Mouse (Mus musculus): Measurements from ENCODE around the gene Ccnc. TPM values are rescaled to one million over a fixed set of nuclear protein-coding genes. Genes with fewer than 3 reads are reported as not detected.

Ccnc gene
- total and polyA plus RNA-seq, 2 experiments from 2014 or later, result 12.0 to 20.1 TPM

DNA sequence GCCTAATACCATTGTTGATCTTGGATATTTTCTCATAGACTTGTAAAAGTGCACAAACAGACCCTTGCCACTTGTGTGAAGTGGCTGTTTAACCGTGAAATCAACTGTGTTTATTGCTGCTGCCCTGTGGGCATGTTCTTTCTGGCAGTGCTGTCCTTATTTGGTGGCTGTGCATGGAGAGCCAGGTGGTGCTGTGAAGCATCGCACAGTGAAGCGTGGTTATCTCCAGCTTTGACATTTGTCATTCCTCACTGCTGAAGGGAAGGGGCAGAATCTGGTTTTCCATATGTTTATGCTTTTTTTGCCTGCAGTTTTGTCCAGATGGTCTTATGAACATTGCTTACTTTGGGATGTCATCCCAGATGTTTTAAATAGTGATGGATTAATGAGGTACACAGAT, 66.1 kb downstream of the Ccnc start:
- no peaks in the 10 kb centered on the region for H3K9me3 ChIP-seq (replicated peaks; ENCODE audit: control insufficient read depth, low read length)

DNA sequence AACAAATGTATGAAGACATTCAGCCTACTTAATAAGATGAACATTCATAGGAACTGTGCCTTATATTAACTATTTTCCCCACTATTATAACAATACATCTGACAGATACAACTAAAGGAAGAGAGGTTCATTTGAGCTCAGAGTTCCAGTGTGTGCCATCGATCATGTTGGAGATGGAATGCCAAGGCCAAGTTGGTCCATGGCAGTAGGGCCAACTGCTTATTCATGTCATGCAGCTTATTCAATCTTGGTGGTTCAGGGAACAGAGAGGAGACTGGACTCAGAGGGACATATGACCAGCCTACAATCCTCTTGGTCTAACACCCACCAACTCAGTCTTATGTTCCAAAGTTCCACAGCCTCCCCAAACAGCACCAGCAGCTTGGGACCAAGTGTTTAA, 73.5 kb downstream of the Ccnc start:
- no peak for DNase-seq (ENCODE audit: low spot score)
- no peaks in the 10 kb centered on the region for H3K27me3 ChIP-seq (ENCODE audit: control insufficient read depth, insufficient read depth, low read length)
- no peak for ATAC-seq (ENCODE audit: insufficient read depth, low read depth)
- no peaks in the 10 kb centered on the region for H3K9me3 ChIP-seq (replicated peaks; ENCODE audit: control insufficient read depth, low read length)
- WGBS, result 93% methylated on average over 1 of the region's 1 CpGs
- peaks cover 68% of the 10 kb centered on the region for H3K36me3 ChIP-seq (replicated peaks; ENCODE audit: control insufficient read depth, insufficient read depth, low read length)
- no peak overlapping the region for H3K9ac ChIP-seq (replicated peaks; ENCODE audit: low read depth, low read length)
- no peak overlapping the region for H3K27ac ChIP-seq (ENCODE audit: low read depth)
- TF ChIP-seq CTCF (IDR thresholded peaks at IDR 0.05; ENCODE audit: low read depth) (no peak), EP300 (IDR thresholded peaks at IDR 0.05; ENCODE audit: low read depth) (no peak)
- no peaks in the 10 kb centered on the region for H3K4me1 ChIP-seq (ENCODE audit: control insufficient read depth, insufficient read depth)
- H3K4me3 ChIP-seq (ENCODE audit: low read depth, low read length), result no peak overlapping the region
- H3K4me2 ChIP-seq (ENCODE audit: low read depth, low read length), result no peak overlapping the region

More for the DNA sequence above, 66.1 kb downstream of the Ccnc start:
- Histone ChIP-seq H3K4me3 (ENCODE audit: low read depth, low read length) (no peak overlapping the region), H3K27ac (ENCODE audit: low read depth) (no peak overlapping the region), H3K27me3 (ENCODE audit: control insufficient read depth, insufficient read depth, low read length) (no peaks in the 10 kb centered on the region), H3K4me2 (ENCODE audit: low read depth, low read length) (no peak overlapping the region), H3K36me3 (replicated peaks; ENCODE audit: control insufficient read depth, insufficient read depth, low read length) (peaks cover 21% of the 10 kb centered on the region), H3K4me1 (ENCODE audit: control insufficient read depth, insufficient read depth) (no peaks in the 10 kb centered on the region), H3K9ac (replicated peaks; ENCODE audit: low read depth, low read length) (no peak overlapping the region)
- DNase-seq (ENCODE audit: low spot score), result no peak
- WGBS, result 33% methylated on average over 3 of the region's 3 CpGs
- ATAC-seq (ENCODE audit: insufficient read depth, low read depth), result no peak
- TF ChIP-seq CTCF (IDR thresholded peaks at IDR 0.05; ENCODE audit: low read depth), result no peak
- TF ChIP-seq EP300 (IDR thresholded peaks at IDR 0.05; ENCODE audit: low read depth), result no peak

DNA sequence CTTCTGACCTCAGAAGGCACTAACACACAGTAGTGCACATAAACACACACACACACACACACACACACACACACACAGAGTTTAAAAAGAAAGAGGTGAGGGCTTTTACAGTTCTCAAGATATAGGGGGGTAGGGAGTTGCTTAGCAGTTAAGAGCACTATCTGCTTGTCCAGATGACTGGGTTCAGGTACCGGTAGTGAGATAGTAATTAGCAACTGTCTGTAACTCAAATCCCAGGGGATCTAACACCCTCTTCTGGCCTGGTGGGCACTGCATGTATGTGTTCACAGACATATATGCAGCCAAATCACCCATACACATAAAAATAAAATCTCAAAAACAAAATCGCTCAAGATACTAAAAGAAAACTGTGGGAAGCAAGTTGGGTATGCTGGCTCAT, 74.1 kb downstream of the Ccnc start:
- no peaks in the 10 kb centered on the region for H3K27me3 ChIP-seq (ENCODE audit: control insufficient read depth, insufficient read depth, low read length)
- no peak overlapping the region for H3K4me3 ChIP-seq (ENCODE audit: low read depth, low read length)
- DNase-seq (ENCODE audit: low spot score), result no peak
- no peak overlapping the region for H3K27ac ChIP-seq (ENCODE audit: low read depth)
- no peaks in the 10 kb centered on the region for H3K9me3 ChIP-seq (replicated peaks; ENCODE audit: control insufficient read depth, low read length)
- H3K4me1 ChIP-seq (ENCODE audit: control insufficient read depth, insufficient read depth), result no peaks in the 10 kb centered on the region
- ATAC-seq (ENCODE audit: insufficient read depth, low read depth), result no peak
- H3K36me3 ChIP-seq (replicated peaks; ENCODE audit: control insufficient read depth, insufficient read depth, low read length), result peaks cover 74% of the 10 kb centered on the region
- no peak overlapping the region for H3K9ac ChIP-seq (replicated peaks; ENCODE audit: low read depth, low read length)
- TF ChIP-seq CTCF (IDR thresholded peaks at IDR 0.05; ENCODE audit: low read depth) (no peak), EP300 (IDR thresholded peaks at IDR 0.05; ENCODE audit: low read depth) (no peak)
- H3K4me2 ChIP-seq (ENCODE audit: low read depth, low read length), result no peak overlapping the region
- WGBS, result 83% methylated on average over 2 of the region's 2 CpGs

DNA sequence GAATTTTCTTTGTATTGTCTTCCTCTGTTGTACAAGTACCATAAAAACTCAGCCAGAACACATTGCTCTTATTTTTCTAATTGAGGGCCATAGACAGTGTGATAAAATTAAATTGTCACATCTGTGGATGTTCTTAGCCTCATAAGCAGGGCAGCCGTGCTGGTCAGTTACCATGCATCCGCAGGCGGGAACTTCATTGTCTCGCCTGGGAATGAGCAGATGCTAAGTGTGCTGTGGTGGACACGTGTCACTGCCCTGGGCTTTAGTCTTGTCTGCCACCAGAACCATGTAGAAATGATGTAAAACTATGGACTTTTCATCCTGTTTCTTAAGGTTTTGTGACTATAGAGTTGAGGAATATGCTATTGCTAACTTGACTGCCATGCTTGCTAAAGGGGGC, 79.7 kb downstream of the Ccnc start:
- no peak overlapping the region for H3K9ac ChIP-seq (replicated peaks; ENCODE audit: low read depth, low read length)
- DNase-seq (ENCODE audit: low spot score) (no peak), ATAC-seq (ENCODE audit: insufficient read depth, low read depth) (no peak)
- no peaks in the 10 kb centered on the region for H3K27me3 ChIP-seq (ENCODE audit: control insufficient read depth, insufficient read depth, low read length)
- peaks cover 56% of the 10 kb centered on the region for H3K36me3 ChIP-seq (replicated peaks; ENCODE audit: control insufficient read depth, insufficient read depth, low read length)
- WGBS, result 70% methylated on average over 5 of the region's 5 CpGs
- no peaks in the 10 kb centered on the region for H3K4me1 ChIP-seq (ENCODE audit: control insufficient read depth, insufficient read depth)
- no peaks in the 10 kb centered on the region for H3K9me3 ChIP-seq (replicated peaks; ENCODE audit: control insufficient read depth, low read length)
- no peak overlapping the region for H3K4me3 ChIP-seq (ENCODE audit: low read depth, low read length)
- TF ChIP-seq EP300 (IDR thresholded peaks at IDR 0.05; ENCODE audit: low read depth) (no peak), CTCF (IDR thresholded peaks at IDR 0.05; ENCODE audit: low read depth) (no peak)
- H3K4me2 ChIP-seq (ENCODE audit: low read depth, low read length), result no peak overlapping the region
- H3K27ac ChIP-seq (ENCODE audit: low read depth), result no peak overlapping the region

Other genes with a start within 250 kb of the Ccnc start
- not detected in 2 replicates for gene Prdm13, start 41.7 kb upstream of the Ccnc start, total RNA-seq (2014; rRNA removed; ENCODE audit: low replicate concordance)
- not detected in 2 replicates for gene Prdm13, start 41.7 kb upstream of the Ccnc start, polyA plus RNA-seq (2015; fragmentation: Nextera tagmentation; extraction: Ambion mirVana)
- gene Usp45, start 39.5 kb downstream of the Ccnc start, total RNA-seq (2014; rRNA removed; ENCODE audit: low replicate concordance), result 7.6 and 12.6 TPM in 2 replicates
- 3.6 and 4.6 TPM in 2 replicates for gene Usp45, start 39.5 kb downstream of the Ccnc start, polyA plus RNA-seq (2015; fragmentation: Nextera tagmentation; extraction: Ambion mirVana)
- gene Tstd3, start 39.5 kb downstream of the Ccnc start, total RNA-seq (2014; rRNA removed; ENCODE audit: low replicate concordance), result 9.9 and 16.5 TPM in 2 replicates
- 23.5 and 25.2 TPM in 2 replicates for gene Tstd3, start 39.5 kb downstream of the Ccnc start, polyA plus RNA-seq (2015; fragmentation: Nextera tagmentation; extraction: Ambion mirVana)
- 67.4 and 112 TPM in 2 replicates for gene Pnisr, start 119.9 kb downstream of the Ccnc start, total RNA-seq (2014; rRNA removed; ENCODE audit: low replicate concordance)
- gene Pnisr, start 119.9 kb downstream of the Ccnc start, polyA plus RNA-seq (2015; fragmentation: Nextera tagmentation; extraction: Ambion mirVana), result 47.0 and 48.7 TPM in 2 replicates
- gene Coq3, start 152.0 kb downstream of the Ccnc start, total RNA-seq (2014; rRNA removed; ENCODE audit: low replicate concordance), result 18.8 and 23.3 TPM in 2 replicates
- gene Coq3, start 152.0 kb downstream of the Ccnc start, polyA plus RNA-seq (2015; fragmentation: Nextera tagmentation; extraction: Ambion mirVana), result 39.7 and 40.0 TPM in 2 replicates
- 1.8 and 2.4 TPM in 2 replicates for gene Faxc, start 203.6 kb downstream of the Ccnc start, total RNA-seq (2014; rRNA removed; ENCODE audit: low replicate concordance)
- gene Faxc, start 203.6 kb downstream of the Ccnc start, polyA plus RNA-seq (2015; fragmentation: Nextera tagmentation; extraction: Ambion mirVana), result 0.40 and 0.43 TPM in 2 replicates

Data from heart, postnatal 0 days (tissue).